Mouse (Mus musculus): ENCODE results near the gene Cdc34b. TPM values are rescaled to one million over a fixed set of nuclear protein-coding genes. Genes with fewer than 3 reads are reported as not detected.
"Not testable (repeated sequence)": the region's sequence is repeated elsewhere in the genome, so short reads cannot be mapped to it uniquely, and the experiment has no call there.

Gene Cdc34b
- not detected for total RNA-seq (2021)

DNA sequence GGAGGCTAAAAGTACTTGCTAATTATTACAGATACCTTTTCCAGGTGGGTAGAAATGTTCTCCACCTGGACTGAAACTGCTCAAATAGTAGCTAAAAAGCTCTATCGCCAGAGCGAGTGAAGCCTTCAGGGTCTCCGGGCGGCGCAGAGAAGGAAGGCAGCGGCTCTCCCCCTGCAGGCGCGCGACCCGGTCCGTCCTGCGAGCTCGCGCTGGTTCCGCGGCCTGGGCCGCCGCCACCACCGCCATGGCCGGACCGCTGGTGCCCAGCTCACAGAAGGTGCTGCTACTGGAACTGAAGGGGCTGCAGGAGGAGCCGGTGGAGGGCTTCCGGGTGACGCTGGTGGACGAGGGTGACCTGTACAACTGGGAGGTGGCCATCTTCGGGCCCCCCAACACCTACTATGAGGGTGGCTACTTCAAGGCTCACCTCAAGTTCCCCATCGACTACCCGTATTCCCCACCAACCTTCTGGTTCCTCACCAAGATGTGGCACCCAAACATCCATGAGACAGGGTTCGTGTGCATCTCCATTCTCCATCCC lies at the start of gene Cdc34b:
TSS of gene Cdc34b (plus strand) at position 51 of the 541 bp plus-strand sequence.
- intact Hi-C loops (cut with DNase I): no loop called here
- DNase-seq: no peak

- DNase-seq; intact Hi-C loops (cut with DNase I): not testable (repeated sequence)
These were observed 49.1 kb upstream of the Cdc34b start for GRCm38 (mm10) chr11:94692502-94692901.

GRCm38 (mm10) chr11:94695508-94695907 lies 46.1 kb upstream of the Cdc34b start:
- intact Hi-C loops (cut with DNase I): no loop called here
- DNase-seq: no peak

GRCm38 (mm10) chr11:94697140-94697539 lies 44.4 kb upstream of the Cdc34b start:
- intact Hi-C loops (cut with DNase I): no loop called here
- no peak for DNase-seq

GRCm38 (mm10) chr11:94697703-94698464 lies 43.7 kb upstream of the Cdc34b start:
- DNase-seq: no peak
- intact Hi-C loops (cut with DNase I): no loop called here

DNA sequence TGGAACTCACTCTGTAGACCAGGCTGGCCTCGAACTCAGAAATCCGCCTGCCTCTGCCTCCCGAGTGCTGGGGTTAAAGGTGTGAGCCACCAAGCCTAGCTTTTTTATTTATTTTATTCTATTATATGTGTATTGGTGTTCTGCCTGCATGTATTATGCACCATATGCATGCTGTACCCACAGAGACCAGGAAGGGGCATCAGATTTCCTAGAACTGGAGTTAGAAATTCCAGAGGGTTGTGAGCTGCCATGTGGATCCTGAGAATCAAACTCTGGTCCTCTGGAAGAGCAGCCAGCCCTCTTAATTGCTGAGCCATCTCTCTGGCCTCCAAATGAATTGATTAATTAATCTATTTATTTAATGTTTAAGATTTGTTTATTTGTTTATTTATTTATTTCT lies 42.2 kb upstream of the Cdc34b start:
- intact Hi-C loops (cut with DNase I): no loop called here
- DNase-seq: no peak

DNA sequence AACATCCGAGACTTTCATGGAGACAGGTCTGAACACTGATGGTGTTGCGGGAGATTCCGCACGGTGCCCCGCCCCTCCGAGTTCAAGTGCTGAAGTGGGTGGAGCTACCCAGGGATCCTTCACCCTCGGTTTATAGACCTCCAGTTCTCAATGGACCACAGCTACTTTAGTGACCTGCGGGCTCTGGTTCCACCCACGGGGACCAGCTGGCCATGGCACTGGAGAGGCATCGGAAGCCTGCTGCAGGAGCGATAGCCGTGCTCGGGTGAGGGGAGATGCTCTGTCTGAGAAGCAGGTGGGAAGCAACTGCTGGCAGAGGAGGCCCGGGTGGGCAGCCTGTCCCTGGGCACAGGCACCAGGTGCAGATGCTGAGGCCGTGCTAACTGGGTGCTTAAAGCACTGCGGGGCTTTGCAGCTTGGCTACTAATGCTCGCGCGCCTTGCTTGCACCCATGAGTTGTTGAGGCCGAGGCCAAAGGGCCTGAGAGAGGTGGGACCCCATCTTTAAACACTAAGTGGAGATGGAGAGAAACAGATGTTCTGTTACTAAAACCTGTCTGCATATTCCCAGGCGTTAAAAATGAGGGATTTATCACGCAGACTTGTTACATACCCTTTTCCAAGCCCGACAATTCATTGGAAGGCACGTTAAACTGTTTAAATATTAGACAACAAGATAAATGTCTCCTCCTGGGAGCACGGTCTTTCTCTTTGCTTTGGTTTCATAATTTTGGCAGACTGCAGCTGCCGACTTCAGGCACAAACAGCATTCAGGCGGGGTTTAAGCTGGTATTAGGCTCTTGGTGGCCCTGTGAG lies 40.0 kb upstream of the Cdc34b start:
- DNase-seq: peak; percentile 45
- intact Hi-C loops (cut with DNase I): no loop called here

GRCm38 (mm10) chr11:94702216-94702610 lies 39.4 kb upstream of the Cdc34b start:
- intact Hi-C loops (cut with DNase I): no loop called here
- no peak for DNase-seq

DNA sequence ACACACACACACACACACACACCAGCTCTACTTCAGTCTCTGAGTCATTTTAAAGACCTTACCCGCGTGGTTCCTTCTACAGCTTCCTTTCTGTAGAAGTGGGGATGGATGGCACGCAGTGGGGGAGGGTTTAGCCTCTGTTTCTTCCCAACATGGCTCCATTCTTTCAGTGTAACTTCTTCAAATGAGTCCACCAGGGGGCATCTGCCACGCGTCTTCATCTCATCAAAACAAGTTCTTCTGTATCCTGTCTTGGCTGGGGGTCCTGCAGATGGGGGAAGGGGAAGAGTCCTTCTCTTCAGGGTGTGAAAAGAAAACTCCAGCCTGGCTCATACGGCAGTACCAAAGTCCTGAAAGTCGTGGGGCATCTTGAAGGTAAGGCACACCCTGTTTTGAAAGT lies 37.6 kb upstream of the Cdc34b start:
- intact Hi-C loops (cut with DNase I): no loop called here
- peak; percentile 71 for DNase-seq

- DNase-seq: peak; percentile 91
- intact Hi-C loops (cut with DNase I): no loop called here
These were observed 37.1 kb upstream of the Cdc34b start, which contains the start of gene Gm11541 for GRCm38 (mm10) chr11:94704472-94704871. Gene Gm11541, minus strand, starts transcription at chr11:94704499.

- intact Hi-C loops (cut with DNase I): no loop called here
- DNase-seq: peak; percentile 42
These were observed 28.2 kb upstream of the Cdc34b start for GRCm38 (mm10) chr11:94713246-94713860.

GRCm38 (mm10) chr11:94715622-94716021 lies 26.0 kb upstream of the Cdc34b start:
- no peak for DNase-seq

GRCm38 (mm10) chr11:94716754-94717153 lies 24.8 kb upstream of the Cdc34b start:
- peak; percentile 63 for DNase-seq
- intact Hi-C loops (cut with DNase I): no loop called here

More at GRCm38 (mm10) chr11:94715622-94716021, 26.0 kb upstream of the Cdc34b start:
- intact Hi-C loops (cut with DNase I): no loop called here

DNA sequence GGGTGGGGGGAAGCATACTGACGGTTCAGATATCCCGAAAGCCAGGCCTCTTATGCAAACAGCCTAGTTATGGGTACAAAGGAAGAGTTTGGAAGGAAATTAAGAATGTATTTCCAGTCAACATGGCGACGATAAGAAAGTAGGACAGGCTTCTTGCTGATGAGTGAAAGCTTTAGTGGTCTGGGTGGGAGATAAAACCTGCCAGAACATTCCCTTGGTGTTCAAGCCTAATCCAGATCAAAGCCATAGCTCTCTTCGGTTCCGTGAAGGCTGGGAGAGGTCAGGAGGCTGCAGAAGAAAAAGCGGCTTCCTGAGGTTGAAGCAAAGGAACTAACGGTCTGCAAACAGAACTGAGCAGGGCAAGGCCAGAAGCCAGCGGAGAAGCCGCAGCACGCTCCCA lies 24.3 kb upstream of the Cdc34b start:
- DNase-seq: no peak
- intact Hi-C loops (cut with DNase I): no loop called here

GRCm38 (mm10) chr11:94718113-94718909 lies 23.3 kb upstream of the Cdc34b start:
- intact Hi-C loops (cut with DNase I): no loop called here

DNA sequence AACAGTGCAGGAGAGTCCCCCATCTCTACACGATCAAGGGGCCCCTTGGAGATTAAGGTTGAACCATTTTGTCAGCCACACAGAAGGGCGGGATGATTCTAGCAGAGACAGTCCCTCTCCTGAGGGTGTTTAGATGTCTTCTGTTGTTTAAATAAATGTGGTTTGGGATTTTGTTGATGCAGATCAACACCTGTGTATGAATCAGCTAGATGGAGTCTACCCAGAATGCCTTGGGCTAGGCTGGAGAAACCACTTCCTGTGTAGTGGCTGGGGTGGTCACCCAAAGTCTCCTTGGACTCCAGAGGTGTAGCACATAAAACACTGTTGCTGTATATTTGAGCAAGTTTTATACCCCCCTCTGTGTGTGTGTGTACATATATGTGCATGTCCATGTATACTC lies 22.4 kb upstream of the Cdc34b start:
- intact Hi-C loops (cut with DNase I): no loop called here
- DNase-seq: no peak

More at GRCm38 (mm10) chr11:94718113-94718909, 23.3 kb upstream of the Cdc34b start:
- no peak for DNase-seq

- intact Hi-C loops (cut with DNase I): no loop called here
- DNase-seq: no peak
These were observed 14.3 kb upstream of the Cdc34b start for GRCm38 (mm10) chr11:94727306-94727705.

DNA sequence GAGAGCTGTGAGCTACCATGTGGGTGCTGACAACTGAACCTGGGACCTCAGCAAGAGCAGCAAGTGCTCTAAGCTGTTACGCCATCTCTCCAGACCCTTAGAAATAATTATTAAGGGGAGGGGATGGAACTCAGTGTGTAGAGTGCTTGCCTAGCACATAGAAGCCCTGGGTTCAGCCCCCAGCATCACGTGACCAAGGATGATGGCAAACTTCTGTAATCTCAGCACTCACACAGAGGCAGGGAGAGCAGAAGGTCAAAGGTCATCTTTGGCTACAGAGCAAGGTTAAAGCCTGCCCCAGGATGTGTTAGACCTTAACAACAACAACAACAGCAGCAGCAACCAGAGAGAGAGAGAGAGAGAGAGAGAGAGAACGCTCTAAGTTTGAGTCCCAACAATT lies 13.0 kb upstream of the Cdc34b start:
- no peak for DNase-seq
- intact Hi-C loops (cut with DNase I): no loop called here

GRCm38 (mm10) chr11:94729565-94729964 lies 12.0 kb upstream of the Cdc34b start:
- DNase-seq: no peak
- intact Hi-C loops (cut with DNase I): no loop called here

DNA sequence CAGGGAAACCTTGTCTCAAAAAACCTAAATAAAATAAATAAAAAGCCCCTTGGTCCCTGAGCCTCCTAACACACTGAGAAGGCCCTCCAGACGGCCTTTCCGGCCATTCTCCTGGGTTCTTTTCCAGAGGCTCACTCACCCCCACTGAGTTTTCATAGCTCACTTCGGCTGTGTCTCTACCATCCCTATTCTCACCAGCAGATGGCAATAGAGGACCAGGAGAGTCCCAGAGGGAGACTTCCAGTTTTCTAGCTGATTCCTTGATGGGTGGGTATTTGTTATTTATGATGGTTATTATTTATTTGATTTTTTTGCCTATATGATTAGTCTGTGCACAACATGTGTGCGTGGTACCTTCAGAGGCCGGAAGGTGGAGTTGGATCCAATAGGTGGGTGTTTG lies 11.3 kb upstream of the Cdc34b start:
- intact Hi-C loops (cut with DNase I): loop anchor here (2.0 to 5.0 kb wide), 2 partner anchors 207 to 241 kb away; partner anchors contain the start of gene Col1a1
- peak; percentile 71 for DNase-seq
